Mouse (Mus musculus) testis, adult 10 weeks (tissue): ENCODE measurements around the gene Gsto1. TPM values are rescaled to one million over a fixed set of nuclear protein-coding genes. Genes with fewer than 3 reads are reported as not detected.

Source experiments
- polyA plus RNA-seq: library from polyadenylated mRNA; stranded (reverse); fragments of 350-450 nt; fragmentation: Illumina TruSeq; extraction: RNeasy Lipid Tissue Mini Kit (QIAGEN cat#74804); gene quantifications from one replicate; pipeline ENCODE4 v1.2.3, GENCODE M21; 2014; ENCODE audit warnings: low read depth, low replicate concordance

Gsto1 gene
- polyA plus RNA-seq, result 5.8 TPM

DNA sequence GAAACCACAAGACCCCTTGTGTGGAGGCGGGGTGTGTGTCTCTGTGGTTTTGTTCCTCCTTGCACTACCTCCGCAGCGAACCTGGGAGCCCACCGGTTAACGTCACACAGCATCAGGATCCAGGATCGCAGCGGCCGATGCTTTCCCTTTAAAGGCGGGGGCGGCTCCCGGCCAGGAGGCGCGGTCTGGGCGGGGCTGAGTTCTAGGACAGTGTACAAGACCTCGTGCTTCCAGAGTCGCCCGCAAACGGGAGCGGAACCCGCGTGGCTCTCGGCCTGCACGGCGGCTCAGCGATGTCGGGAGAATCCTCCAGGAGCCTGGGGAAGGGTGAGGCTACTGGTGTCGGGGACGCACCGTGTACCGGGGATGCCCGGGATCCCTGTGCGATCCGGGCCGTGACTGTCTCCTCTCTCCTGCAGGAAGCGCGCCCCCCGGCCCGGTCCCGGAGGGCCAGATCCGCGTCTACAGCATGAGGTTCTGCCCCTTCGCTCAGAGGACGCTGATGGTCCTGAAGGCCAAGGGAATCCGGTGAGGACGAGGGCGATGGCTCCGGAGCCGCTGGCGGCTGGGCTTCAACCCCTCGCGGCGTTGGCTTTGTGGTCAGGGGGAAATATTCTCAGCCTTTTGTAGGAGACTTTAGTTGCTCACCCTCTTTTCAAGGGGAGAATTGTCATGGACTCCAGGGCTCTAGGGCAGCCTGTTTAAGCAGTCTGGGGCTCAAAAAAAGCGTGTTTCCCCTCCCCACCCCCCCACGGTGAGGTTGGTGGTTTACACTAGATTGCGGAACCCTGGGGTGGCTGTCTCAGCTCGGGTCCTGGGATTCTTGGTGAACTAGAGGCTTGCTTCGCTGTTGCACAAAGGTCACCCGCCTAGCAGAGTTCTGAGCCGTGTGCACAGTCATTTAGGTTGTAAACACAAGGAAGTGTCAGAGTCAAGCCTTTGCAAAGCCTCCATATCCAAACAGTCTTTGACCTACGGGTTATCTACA, at the start of gene Gsto1:
TSS of gene Gsto1 (plus strand) at position 175 of the 988 bp plus-strand sequence.

DNA sequence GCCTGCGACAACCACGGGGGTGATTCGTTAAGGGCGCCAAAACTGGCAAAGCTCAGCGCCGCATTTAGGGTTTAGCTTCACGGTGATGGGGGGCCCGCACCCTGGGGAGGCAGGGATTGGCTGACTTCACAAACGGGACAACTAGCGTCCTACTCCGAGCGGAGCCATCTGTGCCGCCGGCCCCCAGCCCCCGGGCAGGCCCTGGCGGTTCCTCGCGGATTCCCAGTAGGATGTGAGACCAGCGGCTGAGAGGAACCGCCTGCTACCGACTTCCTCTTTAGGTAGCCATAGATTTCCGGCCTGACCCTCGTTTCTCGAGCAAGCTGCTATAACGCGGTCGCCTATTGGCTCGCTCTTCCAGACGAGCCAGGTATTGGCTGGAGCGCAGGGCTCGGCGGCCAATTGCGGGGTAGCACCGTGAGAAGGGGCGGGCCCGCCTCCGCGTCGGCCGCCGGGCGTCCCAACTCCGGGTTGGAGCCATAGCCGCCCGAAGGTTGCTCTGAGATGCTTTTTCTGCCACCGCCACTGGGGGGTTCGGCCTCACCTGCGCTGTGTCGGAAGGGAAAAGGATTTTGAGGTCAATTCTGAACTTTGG, 10.7 kb downstream of the Gsto1 start, which contains the start of gene Gsto2:
TSS of gene Gsto2 (plus strand) at position 182 of the 595 bp plus-strand sequence.

Other genes starting within 250 kb of the Gsto1 start
- 0.14 TPM for gene Col17a1, start 162.9 kb upstream of the Gsto1 start, polyA plus RNA-seq
- 174 TPM for gene Sfr1, start 123.3 kb upstream of the Gsto1 start, polyA plus RNA-seq
- 115 TPM for gene Gsto2, start 10.6 kb downstream of the Gsto1 start, polyA plus RNA-seq
- 357 TPM for gene Cfap43, start 64.3 kb downstream of the Gsto1 start, polyA plus RNA-seq
- 5.3 TPM for gene Itprip, start 64.3 kb downstream of the Gsto1 start, polyA plus RNA-seq
- gene Cfap58, start 82.7 kb downstream of the Gsto1 start, polyA plus RNA-seq, result 66.0 TPM